Mouse (Mus musculus) bone marrow macrophage, adult 2 months (primary cell): Measurements from ENCODE around the gene Tapbpl.

ENCODE experiments used
- CTCF ChIP-seq: IDR thresholded peaks from 2 replicates; pipeline ENCODE4 v1.5.1; 2012; ENCODE audit warnings: low read depth, mild to moderate bottlenecking, low read length, moderate library complexity
- POLR2A ChIP-seq: IDR thresholded peaks from 2 replicates; pipeline ENCODE4 v1.6.1; 2012; ENCODE audit warnings: mild to moderate bottlenecking, low read depth, low read length, borderline replicate concordance

- TF ChIP-seq CTCF (no peak), POLR2A (no peak)
These were observed 12.9 kb upstream of the Tapbpl start for GRCm38 (mm10) chr6:125244551-125244950.
